Mouse (Mus musculus) inflammation-experienced regulatory T-cells, adult 6 months (primary cell): ENCODE results near the gene D230025D16Rik. TPM values are rescaled to one million over a fixed set of nuclear protein-coding genes. Genes with fewer than 3 reads are reported as not detected.

Experiments
- ATAC-seq: one replicate; pipeline ENCODE4 v1.8.0; 2017
- polyA plus RNA-seq, 3 experiments: library from polyadenylated mRNA; unstranded; fragments of 100-300 nt; shearing (Covaris generic); gene quantifications; one replicate each; pipeline ENCODE4 v1.2.1; 2017

The D230025D16Rik gene
- polyA plus RNA-seq, 3 experiments from 2014 or later, result 11.1 to 14.6 (median 12.1) TPM

- ATAC-seq, result no peak
Observed at GRCm38 (mm10) chr8:105237442-105238142, 12.6 kb downstream of the D230025D16Rik start.

GRCm38 (mm10) chr8:105241016-105241415 is 16.1 kb downstream of the D230025D16Rik start:
- no peak for ATAC-seq

DNA sequence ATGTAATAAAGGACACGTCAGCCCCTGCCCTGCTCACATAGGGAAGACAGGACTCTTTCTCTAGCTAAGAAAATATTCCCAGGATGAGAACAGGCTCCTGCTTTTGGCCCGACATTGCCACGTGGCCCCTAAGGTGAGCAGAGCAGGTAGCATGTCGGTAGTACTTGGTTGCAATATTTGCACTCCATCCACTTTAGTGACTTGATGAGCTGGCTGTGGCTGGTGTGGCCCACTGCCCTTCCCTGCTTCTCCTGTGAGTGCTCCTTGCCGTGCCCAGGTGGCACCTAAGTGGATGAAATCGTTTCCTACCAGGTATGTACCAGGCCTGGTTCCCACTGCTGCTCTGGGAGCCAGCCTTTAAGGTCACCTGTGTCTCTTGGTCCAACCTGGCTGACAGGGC is 27.0 kb downstream of the D230025D16Rik start:
- no peak for ATAC-seq

GRCm38 (mm10) chr8:105252680-105253537 is 28.0 kb downstream of the D230025D16Rik start:
- no peak for ATAC-seq

DNA sequence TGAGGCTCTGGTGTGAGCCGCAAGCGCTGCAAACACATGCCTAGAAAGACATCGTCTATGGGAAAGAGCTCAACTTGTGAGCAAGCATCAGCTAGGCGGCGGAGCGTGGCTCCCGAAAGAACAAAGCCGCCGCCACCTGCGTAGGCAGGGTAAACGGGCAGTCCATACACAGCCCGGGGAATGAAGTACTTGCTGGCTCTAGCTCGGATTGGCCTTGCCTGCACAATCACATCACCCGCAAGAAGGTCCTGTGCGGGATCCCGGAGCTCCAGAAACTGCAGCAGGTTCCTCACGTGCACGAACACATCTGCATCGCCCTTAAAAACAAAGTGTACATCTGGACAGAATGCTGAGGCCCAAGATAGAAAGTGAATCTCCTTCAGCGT is 28.8 kb downstream of the D230025D16Rik start:
- peak; percentile 4 for ATAC-seq

- ATAC-seq, result peak; percentile 86
Observed at GRCm38 (mm10) chr8:105254152-105254965, 29.4 kb downstream of the D230025D16Rik start.

DNA sequence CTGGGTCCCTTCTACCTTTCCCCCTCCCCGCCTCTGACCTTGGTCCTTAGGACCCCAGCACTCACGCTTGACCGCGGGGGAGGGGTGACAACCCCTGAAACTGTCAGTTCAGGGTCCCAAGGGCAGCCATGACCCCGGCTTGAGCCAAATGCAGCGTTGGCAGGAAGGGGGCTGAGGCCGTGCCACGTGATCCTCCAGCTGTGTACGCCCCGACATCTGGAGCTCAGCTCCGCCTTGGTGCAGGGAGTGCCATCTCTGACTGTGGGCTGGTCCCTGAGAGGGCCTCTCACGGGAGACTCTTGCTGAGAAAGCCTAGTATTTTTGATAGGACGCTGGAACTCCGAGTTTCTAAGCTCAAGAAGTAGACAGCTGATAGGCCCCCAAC is 30.0 kb downstream of the D230025D16Rik start, which contains the start of gene B3gnt9:
TSS of gene B3gnt9 (minus strand) at position 188 of the 385 bp plus-strand sequence.
- peak; percentile 47 for ATAC-seq

- ATAC-seq, result no peak
Observed at GRCm38 (mm10) chr8:105257318-105258114, 32.6 kb downstream of the D230025D16Rik start.

DNA sequence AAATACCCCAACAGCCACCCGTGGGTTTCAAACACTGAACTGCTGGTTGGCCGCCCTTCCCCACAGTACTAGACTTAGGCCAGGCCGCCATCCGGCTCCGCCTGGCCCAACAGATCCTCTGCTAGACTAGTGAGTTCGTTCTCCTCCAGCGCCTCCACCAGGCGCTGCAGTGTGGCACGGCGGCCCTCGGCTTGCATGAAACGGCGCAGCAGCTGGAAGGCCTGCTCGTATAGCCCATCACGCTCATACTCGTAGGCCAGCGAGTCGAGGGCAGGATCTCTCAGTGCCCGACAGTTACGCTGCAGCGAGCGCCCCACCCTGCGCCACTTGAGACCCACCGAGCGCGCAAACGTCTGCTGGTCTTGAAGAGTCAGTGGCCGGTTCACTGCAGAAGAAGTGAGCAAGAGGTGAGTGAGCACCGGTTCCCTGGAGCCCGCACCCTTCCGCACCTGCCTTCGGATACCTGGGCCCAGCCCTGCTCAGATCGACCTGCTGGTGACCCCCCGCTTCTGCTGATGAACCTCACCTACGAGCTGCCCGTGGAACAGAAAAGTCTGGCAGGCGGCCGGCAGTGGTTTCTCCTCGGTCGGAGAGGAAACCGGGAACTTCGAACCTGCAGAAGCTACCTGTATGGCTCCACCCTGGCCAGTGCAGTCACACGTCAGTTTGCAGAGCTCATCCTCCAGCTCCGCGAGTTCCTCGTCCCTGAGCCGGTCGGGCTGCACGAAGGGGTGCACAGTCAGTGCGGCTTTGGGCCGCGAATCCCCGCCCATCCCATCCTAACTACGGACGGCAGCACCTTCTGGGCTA is 34.2 kb downstream of the D230025D16Rik start:
- no peak for ATAC-seq

DNA sequence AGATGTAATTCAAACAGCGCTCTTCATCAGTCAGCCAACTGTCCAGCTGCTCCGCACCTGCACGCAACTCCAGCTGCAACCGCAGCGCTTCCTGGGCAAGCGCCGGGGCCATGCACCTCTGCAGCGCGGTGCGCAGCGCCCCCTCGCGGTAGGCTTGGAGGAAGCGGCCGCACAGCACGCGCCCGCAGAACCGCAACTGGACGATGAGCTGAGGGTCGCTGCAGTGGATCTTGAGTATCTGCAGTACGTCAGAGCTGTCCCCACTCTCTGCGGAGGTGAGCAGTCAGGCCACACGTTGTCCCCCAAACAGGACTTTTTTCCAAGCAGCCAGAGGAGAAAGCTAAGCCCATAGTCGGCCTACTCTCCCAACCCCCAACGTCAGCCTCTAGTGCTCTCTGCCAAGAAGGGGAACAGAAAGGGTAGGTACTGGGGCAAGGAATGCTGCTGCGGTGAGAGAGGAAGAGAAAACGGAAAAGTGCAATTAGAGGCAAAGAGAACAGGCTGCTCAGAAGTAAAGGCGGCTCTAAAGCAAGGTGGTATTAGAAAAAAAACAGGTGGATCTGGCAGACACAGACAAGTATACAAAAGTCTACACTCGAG is 34.9 kb downstream of the D230025D16Rik start:
- peak; percentile 38 for ATAC-seq

DNA sequence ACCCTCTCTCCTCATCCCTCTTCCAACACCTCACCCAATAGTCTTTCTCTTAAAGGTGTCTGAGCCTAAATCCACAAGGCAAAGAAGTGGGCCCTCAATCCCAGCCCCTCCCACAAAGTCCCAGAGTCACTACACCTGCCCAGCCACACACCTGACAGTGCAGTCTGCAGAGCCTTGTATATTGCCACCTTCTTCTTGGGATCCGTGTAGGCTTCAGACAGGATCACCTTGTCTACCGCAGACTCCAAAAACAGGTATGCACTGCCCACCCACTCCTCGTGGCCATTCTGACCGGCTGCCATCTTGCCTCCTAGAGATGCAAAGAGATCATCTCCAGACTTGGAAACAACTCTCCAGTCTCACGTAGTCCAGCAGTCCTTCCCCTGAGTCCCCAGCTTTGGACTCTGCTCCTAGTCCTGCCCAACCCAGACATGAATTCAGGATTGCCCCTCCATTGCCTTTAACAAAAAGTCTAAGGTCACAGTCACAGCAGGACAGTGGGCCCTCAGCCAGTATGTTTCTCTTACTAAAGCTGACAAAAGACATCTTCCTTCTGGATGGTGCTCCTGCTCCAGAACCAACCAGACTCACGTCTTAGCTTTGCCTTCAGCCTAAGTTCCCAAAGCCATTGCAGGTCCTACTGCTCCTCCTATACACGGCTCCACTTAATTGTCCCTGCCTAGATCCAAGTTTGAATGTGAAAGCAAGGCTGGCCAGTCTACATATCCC is 35.6 kb downstream of the D230025D16Rik start:
- ATAC-seq, result no peak

DNA sequence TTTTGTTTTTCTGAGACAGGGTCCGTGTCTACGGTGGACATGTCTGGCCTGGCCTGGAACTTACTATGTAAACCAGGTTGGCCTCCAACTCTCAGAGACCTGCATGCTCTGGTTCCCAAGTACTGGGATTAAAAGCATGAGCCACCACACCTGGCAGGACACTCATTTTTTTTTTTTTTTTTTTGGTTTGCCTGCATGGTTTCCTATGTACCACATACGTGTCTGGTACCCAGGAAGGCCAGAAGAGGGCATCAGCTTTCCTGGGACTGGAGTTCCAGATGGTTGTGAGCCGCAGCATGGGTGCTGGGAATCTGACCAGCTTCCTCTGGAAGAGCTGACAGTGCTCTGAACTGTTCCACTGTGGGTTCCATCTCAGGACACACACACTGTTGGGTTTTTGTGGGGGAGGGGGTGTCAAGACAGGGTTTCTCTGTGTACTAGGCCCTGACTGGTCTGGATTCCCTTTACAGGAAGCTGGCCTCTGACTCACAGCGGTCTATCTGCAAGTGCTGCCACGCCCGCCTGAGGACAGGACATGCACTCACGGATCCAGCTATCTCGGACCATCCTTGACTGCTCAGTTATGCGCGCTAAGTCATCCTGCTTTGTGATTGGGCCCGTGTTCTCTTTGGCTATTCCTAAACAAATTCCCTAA is 36.5 kb downstream of the D230025D16Rik start:
- ATAC-seq, result no peak

DNA sequence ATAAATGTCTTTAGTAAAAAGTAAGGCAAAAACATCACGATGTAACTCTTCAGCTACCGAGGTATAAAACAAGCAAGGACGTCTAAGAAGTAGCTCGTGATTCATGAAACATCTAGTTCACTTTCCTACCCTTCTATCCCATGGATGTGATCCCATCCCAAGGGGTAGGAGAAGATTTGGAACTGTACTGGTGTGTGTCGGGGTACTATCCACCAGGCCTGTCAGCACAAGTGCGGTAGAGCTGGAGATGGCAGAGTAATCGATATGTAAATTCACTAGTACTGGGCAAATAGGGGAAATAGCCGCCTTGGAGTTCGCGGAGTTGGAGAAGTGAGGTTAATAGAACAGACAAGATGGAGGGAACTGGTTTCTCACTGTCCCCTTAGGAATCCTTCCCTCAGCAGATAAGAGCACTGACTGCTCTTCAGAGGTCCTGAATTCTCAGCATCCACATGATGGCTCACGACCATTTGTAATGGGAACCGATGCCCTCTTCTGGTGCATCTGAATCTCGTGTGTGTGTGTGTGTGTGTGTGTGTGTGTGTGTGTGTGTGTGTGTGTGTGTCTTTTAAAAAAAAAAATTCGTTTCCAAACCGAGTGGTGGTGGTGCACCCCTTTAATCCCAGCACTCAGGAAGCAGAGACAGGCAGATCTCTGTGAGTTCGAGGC is 38.4 kb downstream of the D230025D16Rik start:
- no peak for ATAC-seq

GRCm38 (mm10) chr8:105264024-105264982 is 39.4 kb downstream of the D230025D16Rik start, which contains the start of the genes Tradd and Fbxl8:
Tradd (minus strand) TSS chr8:105264609.
Fbxl8 (plus strand) TSS chr8:105264648.
- peak; percentile 66 for ATAC-seq

DNA sequence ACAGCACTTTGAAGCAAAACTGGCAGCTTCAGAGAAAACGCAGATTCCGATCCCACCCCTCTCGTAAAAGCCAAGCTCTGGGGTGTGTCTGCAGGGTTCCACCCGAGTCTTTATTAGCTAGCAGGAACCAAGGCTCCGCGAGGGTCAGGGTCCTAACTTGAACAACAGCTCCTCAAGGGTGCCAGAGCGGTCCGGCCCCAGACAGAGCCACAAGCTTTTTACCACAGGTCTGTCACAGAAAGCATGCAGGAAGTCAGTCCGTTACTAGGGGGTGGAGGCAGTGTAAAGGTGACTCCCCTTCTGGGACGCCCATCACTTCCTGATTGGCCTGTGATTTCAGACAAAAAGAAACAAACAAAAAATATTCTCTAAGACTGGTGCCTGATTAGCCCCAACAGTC is 40.2 kb downstream of the D230025D16Rik start:
- ATAC-seq, result peak; percentile 78

DNA sequence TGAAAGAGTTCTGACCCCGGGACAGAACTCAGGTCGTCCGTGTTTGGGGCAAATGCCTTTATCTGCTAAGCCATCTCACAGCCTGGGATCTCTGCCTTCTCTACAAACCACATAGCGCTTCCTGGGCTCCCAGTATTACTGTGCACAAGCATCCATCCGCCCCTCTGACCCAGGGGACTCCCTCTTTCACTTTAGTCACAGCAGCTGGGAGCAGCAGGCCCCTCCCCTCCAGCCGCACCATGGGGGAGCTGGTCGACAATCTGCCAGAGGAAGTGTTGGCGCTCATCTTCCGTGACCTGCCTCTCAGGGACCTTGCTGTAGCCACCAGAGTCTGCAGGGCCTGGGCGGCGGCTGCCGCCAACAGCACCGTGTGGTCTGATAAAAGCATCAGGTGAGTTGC is 41.8 kb downstream of the D230025D16Rik start:
- ATAC-seq, result peak; percentile 45

- no peak for ATAC-seq
Observed at GRCm38 (mm10) chr8:105268342-105269074, 43.6 kb downstream of the D230025D16Rik start.
